Mouse (Mus musculus) liver, embryonic 16.5 days (tissue): ENCODE data around the gene Gm21833. TPM values are rescaled to one million over a fixed set of nuclear protein-coding genes. Genes with fewer than 3 reads are reported as not detected.
"Not testable (repeated sequence)": the region's sequence is repeated elsewhere in the genome, so short reads cannot be mapped to it uniquely, and the experiment has no call there.

Experiments used
- ATAC-seq: fragments of 200-750 bp; cut with Nextera tagmentation; 2 replicates; pipeline ENCODE4 v1.8.0; 2017; ENCODE audit warnings: low read depth, mild to moderate bottlenecking, moderate number of reproducible peaks, moderate library complexity
- H3K27ac ChIP-seq: fragments of 300-500 bp; sonication (generic); 2 replicates; pipeline ENCODE4 v1.5.1; 2014; ENCODE audit warnings: mild to moderate bottlenecking, low read length
- H3K27me3 ChIP-seq: fragments of 300-500 bp; sonication (generic); 2 replicates; pipeline ENCODE4 v1.6.1; 2014; ENCODE audit warnings: low read depth, low read length, mixed read lengths; ENCODE audit not compliant: control insufficient read depth, insufficient read depth
- H3K36me3 ChIP-seq: fragments of 300-500 bp; sonication (generic); 2 replicates; pipeline ENCODE4 v1.6.1; 2014; ENCODE audit warnings: mild to moderate bottlenecking; ENCODE audit not compliant: control insufficient read depth, insufficient read depth
- H3K4me1 ChIP-seq: fragments of 300-500 bp; sonication (generic); 2 replicates; pipeline ENCODE4 v1.6.1; 2014; ENCODE audit warnings: low read depth, low read length, mixed read lengths; ENCODE audit not compliant: control insufficient read depth
- H3K4me2 ChIP-seq: fragments of 300-500 bp; sonication (generic); 2 replicates; pipeline ENCODE4 v1.6.1; 2014; ENCODE audit warnings: low read depth, low read length, mixed read lengths
- H3K4me3 ChIP-seq: fragments of 300-500 bp; sonication (generic); 2 replicates; pipeline ENCODE4 v1.5.1; 2014; ENCODE audit warnings: low read depth, mild to moderate bottlenecking, low read length
- H3K9ac ChIP-seq: fragments of 300-500 bp; sonication (generic); 2 replicates; pipeline ENCODE4 v1.6.1; 2014; ENCODE audit warnings: low read depth, low read length
- H3K9me3 ChIP-seq: fragments of 300-500 bp; sonication (generic); replicated peaks from 2 replicates; pipeline ENCODE4 v1.6.1; 2016; ENCODE audit warnings: low read length; ENCODE audit not compliant: control insufficient read depth
- whole genome bisulfite sequencing: fragments of 180-500 bp; shearing (Covaris S2); extraction: QIAGEN DNeasy Blood & Tissue Kit; methylation state at CpG from one replicate; pipeline ENCODE4 v1.1.7; 2014; ENCODE audit not compliant: insufficient replicate concordance; 5-methylcytosine and 5-hydroxymethylcytosine counted together
- polyA plus RNA-seq: library from polyadenylated mRNA; unstranded; fragments of >200 nt; fragmentation: Nextera tagmentation; extraction: Ambion mirVana; gene quantifications from 2 replicates; pipeline ENCODE4 v1.2.1, GENCODE M21; 2015

Gene Gm21833
- not detected in 2 replicates for polyA plus RNA-seq

DNA sequence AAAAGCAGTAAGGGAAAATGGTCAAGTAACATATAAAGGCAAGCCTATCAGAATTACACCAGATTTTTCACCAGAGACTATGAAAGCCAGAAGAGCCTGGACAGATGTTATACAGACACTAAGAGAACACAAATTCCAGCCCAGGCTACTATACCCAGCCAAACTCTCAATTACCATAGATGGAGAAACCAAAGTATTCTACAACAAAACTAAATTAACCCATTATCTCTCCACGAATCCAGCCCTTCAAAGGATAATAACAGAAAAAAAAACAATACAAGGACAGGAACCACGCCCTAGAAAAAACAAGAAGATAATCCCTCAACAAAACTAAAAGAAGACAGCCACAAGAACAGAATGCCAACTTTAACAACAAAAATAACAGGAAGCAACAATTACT, at the start of gene Gm21833:
Gm21833 (plus strand) TSS at position 301 of the 400 bp plus-strand sequence.
- WGBS, result 77% methylated on average over 2 of the region's 2 CpGs
- not testable (repeated sequence) for H3K4me1 ChIP-seq, H3K4me3 ChIP-seq, H3K9me3 ChIP-seq, H3K27ac ChIP-seq, H3K27me3 ChIP-seq, H3K9ac ChIP-seq, H3K36me3 ChIP-seq, ATAC-seq, H3K4me2 ChIP-seq

DNA sequence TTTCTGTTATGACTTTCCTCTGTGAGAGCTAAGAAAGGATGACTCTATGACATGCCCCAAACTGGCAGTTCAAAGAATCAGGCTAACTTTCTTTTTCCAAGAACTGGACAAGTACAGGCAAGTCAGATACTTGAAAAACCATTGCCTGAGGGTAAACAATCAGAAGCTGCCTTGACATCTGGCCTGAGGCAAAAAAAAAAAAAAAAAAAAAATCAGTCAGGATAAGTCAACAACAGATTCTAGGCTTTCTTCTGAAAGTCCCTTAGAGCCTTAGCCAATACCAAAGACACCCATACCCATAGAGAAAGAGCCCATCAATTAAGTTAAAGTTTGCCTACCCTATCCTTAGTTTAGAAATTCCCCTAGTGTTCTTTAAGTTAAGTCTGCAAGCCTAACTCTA, 38.7 kb upstream of the Gm21833 start:
- no peaks in the 10 kb centered on the region for H3K9me3 ChIP-seq
- no peaks in the 10 kb centered on the region for H3K36me3 ChIP-seq
- no peak for ATAC-seq
- no peak overlapping the region for H3K9ac ChIP-seq
- no peak overlapping the region for H3K27ac ChIP-seq
- no peak overlapping the region for H3K4me3 ChIP-seq
- H3K4me2 ChIP-seq, result no peak overlapping the region
- H3K4me1 ChIP-seq, result no peaks in the 10 kb centered on the region
- H3K27me3 ChIP-seq, result no peaks in the 10 kb centered on the region

DNA sequence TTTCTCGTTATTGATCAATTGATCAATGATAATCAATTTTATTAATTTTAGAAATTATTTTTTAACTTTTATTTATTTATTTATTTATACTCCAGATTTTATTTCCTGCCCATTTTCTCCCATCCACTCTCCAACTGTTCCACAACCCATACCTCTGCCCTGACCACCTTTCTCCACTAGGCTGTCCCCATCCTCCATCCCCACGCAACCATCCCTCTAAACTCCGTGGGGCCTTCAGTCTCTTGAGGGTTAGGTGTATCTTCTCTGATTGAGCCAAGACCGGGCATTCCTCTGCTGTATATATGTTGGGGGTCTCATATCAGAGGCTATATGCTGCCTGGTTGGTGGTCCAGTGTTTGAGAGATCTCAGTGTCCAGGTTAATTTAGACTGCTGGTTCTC, 31.7 kb upstream of the Gm21833 start:
- no peak overlapping the region for H3K9ac ChIP-seq
- H3K4me3 ChIP-seq, result no peak overlapping the region
- H3K27me3 ChIP-seq, result no peaks in the 10 kb centered on the region
- 64% methylated on average over 4 of the region's 4 CpGs for WGBS
- no peaks in the 10 kb centered on the region for H3K4me1 ChIP-seq
- no peaks in the 10 kb centered on the region for H3K36me3 ChIP-seq
- H3K4me2 ChIP-seq, result no peak overlapping the region
- ATAC-seq, result no peak
- no peaks in the 10 kb centered on the region for H3K9me3 ChIP-seq
- H3K27ac ChIP-seq, result no peak overlapping the region

GRCm38 (mm10) chr16:82815255-82815654, 12.9 kb upstream of the Gm21833 start:
- ATAC-seq, result no peak
- Histone ChIP-seq H3K4me1 (no peaks in the 10 kb centered on the region), H3K4me3 (no peak overlapping the region), H3K4me2 (no peak overlapping the region), H3K27ac (no peak overlapping the region), H3K9ac (no peak overlapping the region), H3K36me3 (no peaks in the 10 kb centered on the region), H3K27me3 (no peaks in the 10 kb centered on the region), H3K9me3 (no peaks in the 10 kb centered on the region)

GRCm38 (mm10) chr16:82816615-82817014, 11.6 kb upstream of the Gm21833 start:
- ATAC-seq, result no peak
- Histone ChIP-seq H3K4me1 (no peaks in the 10 kb centered on the region), H3K9me3 (no peaks in the 10 kb centered on the region), H3K9ac (no peak overlapping the region), H3K4me2 (no peak overlapping the region), H3K27me3 (no peaks in the 10 kb centered on the region), H3K27ac (no peak overlapping the region), H3K4me3 (no peak overlapping the region), H3K36me3 (no peaks in the 10 kb centered on the region)
- 42% methylated on average over 2 of the region's 2 CpGs for WGBS

- Histone ChIP-seq H3K27ac (no peak overlapping the region), H3K9me3 (no peaks in the 10 kb centered on the region), H3K4me2 (no peak overlapping the region), H3K27me3 (no peaks in the 10 kb centered on the region), H3K36me3 (no peaks in the 10 kb centered on the region), H3K4me3 (no peak overlapping the region), H3K4me1 (no peaks in the 10 kb centered on the region), H3K9ac (no peak overlapping the region)
- 49% methylated on average over 2 of the region's 2 CpGs for WGBS
- ATAC-seq, result no peak
These were observed 27.6 kb downstream of the Gm21833 start for GRCm38 (mm10) chr16:82855752-82856151.

GRCm38 (mm10) chr16:82864590-82864989, 36.4 kb downstream of the Gm21833 start:
- H3K9me3 ChIP-seq, result no peaks in the 10 kb centered on the region
- H3K27me3 ChIP-seq, result no peaks in the 10 kb centered on the region
- no peak overlapping the region for H3K4me3 ChIP-seq
- H3K27ac ChIP-seq, result no peak overlapping the region
- 72% methylated on average over 7 of the region's 7 CpGs for WGBS
- no peaks in the 10 kb centered on the region for H3K4me1 ChIP-seq
- H3K36me3 ChIP-seq, result no peaks in the 10 kb centered on the region
- H3K4me2 ChIP-seq, result no peak overlapping the region
- no peak overlapping the region for H3K9ac ChIP-seq
- ATAC-seq, result no peak
